Mouse (Mus musculus) limb, embryonic 13.5 days (tissue): Measurements from ENCODE around the gene Gins1. TPM values are rescaled to one million over a fixed set of nuclear protein-coding genes. Genes with fewer than 3 reads are reported as not detected.

Experiments used
- ATAC-seq: fragments of 200-750 bp; cut with Nextera tagmentation; 2 replicates; pipeline ENCODE4 v1.8.0; 2017; ENCODE audit warnings: low read depth, moderate number of reproducible peaks, moderate TSS enrichment; ENCODE audit not compliant: low FRiP score
- H3K27ac ChIP-seq: fragments of 300-500 bp; sonication (generic); 2 replicates; pipeline ENCODE4 v1.5.1; 2015; ENCODE audit warnings: inconsistent platforms, mild to moderate bottlenecking, moderate library complexity
- H3K27me3 ChIP-seq: fragments of 300-500 bp; sonication (generic); 2 replicates; pipeline ENCODE4 v1.6.1; 2015; ENCODE audit warnings: mild to moderate bottlenecking, inconsistent platforms
- H3K36me3 ChIP-seq: fragments of 300-500 bp; sonication (generic); 2 replicates; pipeline ENCODE4 v1.6.1; 2015; ENCODE audit warnings: inconsistent platforms, mild to moderate bottlenecking, moderate library complexity
- H3K4me1 ChIP-seq: fragments of 300-500 bp; sonication (generic); 2 replicates; pipeline ENCODE4 v1.6.1; 2015; ENCODE audit warnings: inconsistent platforms
- H3K4me2 ChIP-seq: fragments of 300-500 bp; sonication (generic); replicated peaks from 2 replicates; pipeline ENCODE4 v1.6.1; 2015; ENCODE audit warnings: inconsistent platforms, mild to moderate bottlenecking, moderate library complexity
- H3K4me3 ChIP-seq: fragments of 300-500 bp; sonication (generic); 2 replicates; pipeline ENCODE4 v1.5.1; 2015; ENCODE audit warnings: moderate library complexity, mild to moderate bottlenecking, inconsistent platforms
- H3K9ac ChIP-seq: fragments of 300-500 bp; sonication (generic); 2 replicates; pipeline ENCODE4 v1.6.1; 2015; ENCODE audit warnings: mild to moderate bottlenecking, inconsistent platforms
- H3K9me3 ChIP-seq: fragments of 300-500 bp; sonication (generic); 2 replicates; pipeline ENCODE4 v1.6.1; 2016; ENCODE audit warnings: inconsistent platforms
- WGBS: fragments of 180-500 bp; shearing (Covaris S2); methylation state at CpG from one replicate; pipeline ENCODE4 v1.1.7; 2015; 5-methylcytosine and 5-hydroxymethylcytosine counted together
- polyA plus RNA-seq: library from polyadenylated mRNA; unstranded; fragments of >200 nt; fragmentation: Nextera tagmentation; extraction: Ambion mirVana; gene quantifications from 2 replicates; pipeline ENCODE4 v1.2.1, GENCODE M21; 2015

Gene Gins1
- 49.7 and 55.3 TPM in 2 replicates for polyA plus RNA-seq

DNA sequence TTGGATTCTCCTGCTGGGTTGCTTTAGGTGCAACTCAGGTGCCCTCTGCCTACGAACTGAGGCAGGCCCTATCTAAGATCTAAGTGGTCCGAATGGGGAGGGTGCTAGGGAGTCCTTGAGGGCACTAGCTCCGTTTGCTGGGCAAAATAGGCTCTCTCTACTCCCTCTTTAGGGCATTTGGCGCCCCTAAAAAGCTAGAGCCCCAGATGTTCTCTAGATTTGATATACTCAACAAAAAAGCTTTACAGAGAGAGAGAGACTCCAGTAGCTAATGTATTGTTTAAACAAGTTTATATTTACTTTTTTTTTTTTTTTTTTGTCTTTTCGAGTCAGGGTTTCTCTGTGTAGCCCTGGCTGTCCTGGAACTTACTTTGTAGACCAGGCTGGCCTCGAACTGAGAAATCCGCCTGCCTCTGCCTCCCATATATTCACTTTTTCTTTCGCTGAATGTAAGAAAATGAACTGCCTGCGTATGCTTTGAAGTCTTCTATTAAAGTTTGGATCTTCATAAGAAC is at the start of gene Gins1:
Gene Gins1 (plus strand): TSS at position 465 of the 515 bp plus-strand sequence.
- no peaks in the 10 kb centered on the region for H3K9me3 ChIP-seq
- H3K4me2 ChIP-seq: peak within 1 kb of the TSS; percentile 91
- peak within 1 kb of the TSS; percentile 92 for H3K4me3 ChIP-seq
- H3K27ac ChIP-seq: peak within 1 kb of the TSS; percentile 89
- 40% methylated on average over 9 of the region's 9 CpGs for WGBS
- no peak for ATAC-seq
- peak within 1 kb of the TSS; percentile 94 for H3K9ac ChIP-seq
- H3K36me3 ChIP-seq: peaks cover 6% of the 10 kb centered on the region
- H3K27me3 ChIP-seq: no peaks in the 10 kb centered on the region
- H3K4me1 ChIP-seq: peaks cover 20% of the 10 kb centered on the region

GRCm38 (mm10) chr2:150858724-150859487 is 46.3 kb upstream of the Gins1 start:
- H3K36me3 ChIP-seq: no peaks in the 10 kb centered on the region
- no peak overlapping the region for H3K4me3 ChIP-seq
- no peak for ATAC-seq
- 80% methylated on average over 9 of the region's 9 CpGs for WGBS
- H3K27me3 ChIP-seq: no peaks in the 10 kb centered on the region
- H3K9ac ChIP-seq: no peak overlapping the region
- no peaks in the 10 kb centered on the region for H3K9me3 ChIP-seq
- no peaks in the 10 kb centered on the region for H3K4me1 ChIP-seq
- no peak overlapping the region for H3K27ac ChIP-seq
- no peak overlapping the region for H3K4me2 ChIP-seq

DNA sequence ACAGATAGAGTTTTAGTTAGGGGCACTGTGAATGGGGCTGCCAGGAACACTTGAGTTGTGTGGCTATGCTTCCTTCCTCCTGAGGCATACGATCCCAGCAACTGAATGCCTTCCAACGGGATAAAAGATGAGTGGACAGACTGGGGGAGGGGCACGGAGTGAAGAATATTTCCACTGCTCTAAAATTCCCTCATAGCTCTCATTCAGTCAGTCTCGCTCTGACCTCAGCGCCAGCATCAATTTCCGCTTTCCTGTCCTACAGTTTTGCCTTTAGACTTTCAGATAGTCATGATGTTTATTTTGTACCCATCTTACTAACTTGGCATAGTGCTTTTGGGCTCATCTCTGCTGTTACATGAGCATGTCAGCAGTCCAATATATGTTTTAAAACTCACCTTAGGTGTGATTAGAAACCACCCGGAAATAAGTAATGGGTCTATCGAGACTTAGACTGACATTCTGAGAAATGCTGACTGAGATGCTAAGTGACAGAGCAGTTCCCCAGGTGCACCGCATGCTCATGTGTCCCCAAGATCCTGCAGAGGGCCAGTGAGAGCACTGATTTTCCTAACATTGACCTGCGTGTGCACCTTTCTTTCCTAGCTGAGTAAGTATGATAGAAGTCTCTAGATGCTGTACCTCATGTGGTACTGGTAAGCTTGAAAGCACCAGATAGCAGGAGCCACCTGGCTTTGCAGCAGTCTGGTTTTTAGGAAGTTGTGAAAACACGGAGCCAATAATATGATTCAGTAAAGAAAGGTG is 45.3 kb upstream of the Gins1 start:
- Histone ChIP-seq H3K4me1 (no peaks in the 10 kb centered on the region), H3K9me3 (no peaks in the 10 kb centered on the region), H3K27ac (no peak overlapping the region), H3K27me3 (no peaks in the 10 kb centered on the region), H3K4me3 (no peak overlapping the region), H3K36me3 (no peaks in the 10 kb centered on the region), H3K9ac (no peak overlapping the region), H3K4me2 (no peak overlapping the region)
- WGBS: 81% methylated on average over 11 of the region's 11 CpGs
- ATAC-seq: no peak

DNA sequence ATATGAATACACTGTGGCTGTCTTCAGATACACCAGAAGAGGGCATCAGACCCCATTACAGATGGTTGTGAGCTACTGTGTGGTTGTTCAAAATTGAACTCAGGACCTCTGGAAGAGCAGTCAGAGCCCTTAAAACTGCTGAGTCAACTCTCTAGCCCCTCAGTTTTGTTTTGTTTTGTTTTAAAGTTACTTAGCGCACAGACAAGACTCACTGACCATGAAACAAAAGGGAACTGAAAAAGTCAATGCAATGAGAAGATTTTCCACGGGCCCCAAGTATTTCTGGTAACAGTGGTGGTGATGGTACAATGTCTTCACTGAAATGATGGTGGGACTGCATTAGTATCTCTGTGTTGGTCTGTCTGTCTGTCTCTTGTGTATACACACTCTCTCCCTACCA is 44.1 kb upstream of the Gins1 start:
- Histone ChIP-seq H3K4me1 (no peaks in the 10 kb centered on the region), H3K9me3 (no peaks in the 10 kb centered on the region), H3K27ac (no peak overlapping the region), H3K9ac (no peak overlapping the region), H3K36me3 (peaks cover 5% of the 10 kb centered on the region; the same call in 1 of the 2 replicates), H3K27me3 (no peaks in the 10 kb centered on the region), H3K4me2 (no peak overlapping the region), H3K4me3 (no peak overlapping the region)
- no peak for ATAC-seq
- WGBS: 86% methylated on average over 2 of the region's 2 CpGs

- no peak overlapping the region for H3K4me3 ChIP-seq
- H3K9me3 ChIP-seq: no peaks in the 10 kb centered on the region
- peaks cover 5% of the 10 kb centered on the region; the same call in 1 of the 2 replicates for H3K36me3 ChIP-seq
- 93% methylated on average over 2 of the region's 2 CpGs for WGBS
- no peak overlapping the region for H3K9ac ChIP-seq
- no peaks in the 10 kb centered on the region for H3K27me3 ChIP-seq
- no peak overlapping the region for H3K27ac ChIP-seq
- no peak for ATAC-seq
- no peak overlapping the region for H3K4me2 ChIP-seq
- no peaks in the 10 kb centered on the region for H3K4me1 ChIP-seq
Measured at GRCm38 (mm10) chr2:150867021-150867420, 38.2 kb upstream of the Gins1 start.

- Histone ChIP-seq H3K27ac (no peak overlapping the region), H3K27me3 (no peaks in the 10 kb centered on the region), H3K4me3 (no peak overlapping the region), H3K9me3 (no peaks in the 10 kb centered on the region), H3K9ac (no peak overlapping the region), H3K4me2 (no peak overlapping the region), H3K36me3 (peaks cover 5% of the 10 kb centered on the region; the same call in 1 of the 2 replicates), H3K4me1 (no peaks in the 10 kb centered on the region)
- ATAC-seq: no peak
- WGBS: 94% methylated on average over 1 of the region's 1 CpGs
Measured at GRCm38 (mm10) chr2:150869446-150869845, 35.8 kb upstream of the Gins1 start.

DNA sequence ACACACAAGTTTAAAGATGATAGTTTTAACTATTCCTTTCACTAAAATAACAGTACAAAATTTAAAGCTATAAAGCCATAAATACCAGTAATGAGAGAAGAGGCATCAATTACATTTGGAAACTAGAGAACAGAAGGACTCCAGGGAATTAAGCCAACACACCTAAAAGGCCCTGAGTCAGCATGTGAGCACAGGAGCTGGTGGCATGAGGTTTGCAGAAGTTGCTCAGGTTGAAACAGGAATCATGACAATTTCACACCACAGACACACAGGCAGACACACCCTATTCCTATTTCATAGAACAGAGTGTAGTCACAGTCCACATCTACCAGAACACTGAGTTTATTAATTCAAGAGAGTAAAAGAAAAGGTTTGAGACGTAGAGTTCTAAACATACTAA is 30.7 kb upstream of the Gins1 start:
- no peak overlapping the region for H3K4me2 ChIP-seq
- H3K36me3 ChIP-seq: peaks cover 3% of the 10 kb centered on the region; the same call in 1 of the 2 replicates
- H3K9ac ChIP-seq: no peak overlapping the region
- no peaks in the 10 kb centered on the region for H3K4me1 ChIP-seq
- no peak overlapping the region for H3K4me3 ChIP-seq
- H3K9me3 ChIP-seq: no peaks in the 10 kb centered on the region
- WGBS: 84% methylated on average over 1 of the region's 1 CpGs
- H3K27me3 ChIP-seq: no peaks in the 10 kb centered on the region
- no peak for ATAC-seq
- H3K27ac ChIP-seq: no peak overlapping the region

DNA sequence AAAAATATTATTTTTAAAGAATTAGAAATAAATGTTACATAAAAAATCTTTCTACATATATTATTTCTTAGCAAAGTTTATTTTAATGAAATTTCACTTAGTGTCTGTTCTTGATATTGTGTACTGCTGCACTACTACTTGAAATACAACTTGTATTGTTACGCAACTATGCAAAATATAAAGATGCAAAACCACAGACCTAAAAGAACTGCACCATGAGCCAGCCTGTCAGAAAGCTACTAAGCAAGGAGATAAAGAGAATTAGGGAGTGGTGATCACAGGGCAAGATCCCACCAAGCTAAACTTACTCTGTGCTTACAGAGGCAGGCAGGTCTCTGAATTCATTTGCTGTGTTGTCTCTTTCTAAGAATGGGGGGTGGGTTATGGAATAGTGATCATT is 30.0 kb upstream of the Gins1 start:
- H3K4me3 ChIP-seq: no peak overlapping the region

DNA sequence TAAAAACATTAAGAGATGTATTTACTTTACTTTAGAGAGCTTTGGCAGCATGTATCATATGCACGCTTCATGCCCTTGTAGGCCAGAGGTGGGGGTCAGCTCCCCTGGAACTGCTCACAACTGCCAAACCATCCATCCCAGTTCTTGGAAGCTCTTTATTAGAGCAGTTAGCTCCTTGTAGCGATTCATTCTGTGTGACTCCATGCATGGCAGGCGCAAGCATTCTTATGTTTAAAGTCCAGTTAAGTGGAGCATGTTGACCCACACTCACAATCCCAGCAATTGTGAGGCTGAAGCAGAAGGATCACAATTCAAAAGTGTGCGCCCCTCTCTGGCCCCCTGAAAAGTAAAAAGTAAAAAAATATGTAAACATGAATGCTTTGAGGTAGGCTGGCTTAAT is 27.6 kb upstream of the Gins1 start:
- ATAC-seq: no peak
- Histone ChIP-seq H3K9me3 (no peaks in the 10 kb centered on the region), H3K27ac (no peak overlapping the region), H3K4me1 (no peaks in the 10 kb centered on the region), H3K36me3 (peaks cover 3% of the 10 kb centered on the region; the same call in 1 of the 2 replicates), H3K9ac (no peak overlapping the region), H3K27me3 (no peaks in the 10 kb centered on the region), H3K4me2 (no peak overlapping the region), H3K4me3 (no peak overlapping the region)
- WGBS: 90% methylated on average over 4 of the region's 4 CpGs

More for the DNA sequence above, 30.0 kb upstream of the Gins1 start:
- no peaks in the 10 kb centered on the region for H3K27me3 ChIP-seq
- H3K9ac ChIP-seq: no peak overlapping the region
- no peak for ATAC-seq
- H3K27ac ChIP-seq: no peak overlapping the region
- H3K4me1 ChIP-seq: no peaks in the 10 kb centered on the region
- no peaks in the 10 kb centered on the region for H3K9me3 ChIP-seq
- 98% methylated on average over 1 of the region's 1 CpGs for WGBS
- peaks cover 3% of the 10 kb centered on the region; the same call in 1 of the 2 replicates for H3K36me3 ChIP-seq
- H3K4me2 ChIP-seq: no peak overlapping the region

DNA sequence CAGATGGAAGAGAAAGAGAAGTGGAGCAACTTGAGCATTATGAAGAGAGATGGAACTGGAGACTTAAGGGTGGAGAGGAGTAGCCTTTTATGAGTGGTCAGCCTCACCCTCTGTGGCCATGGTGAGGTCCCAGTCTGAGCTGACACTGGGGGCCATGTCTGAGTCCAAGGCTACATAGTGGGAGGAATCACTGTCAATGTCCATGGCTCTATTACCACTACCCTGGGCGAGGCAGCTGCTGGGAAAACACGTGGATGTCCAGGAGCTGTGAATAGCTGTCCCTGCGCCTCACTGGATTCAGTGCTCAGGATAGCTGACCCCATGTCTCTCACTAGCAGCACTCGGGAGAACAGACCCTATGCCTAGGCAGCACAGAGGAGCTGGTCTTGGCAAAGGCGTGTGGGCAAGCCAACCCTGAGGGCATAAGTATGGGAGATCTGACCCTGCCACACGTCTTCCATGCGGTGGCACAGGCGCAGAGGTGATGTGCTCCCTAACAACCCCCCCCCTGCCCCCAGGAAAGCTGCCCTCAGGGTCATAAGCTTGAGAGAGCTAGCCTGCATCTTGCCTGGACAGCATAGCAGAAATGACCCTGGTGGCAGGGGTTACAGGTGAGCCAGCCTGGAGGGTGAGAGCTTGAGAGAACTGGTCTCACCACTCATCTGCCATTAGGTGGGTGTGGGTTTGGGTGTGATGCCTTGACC is 21.0 kb upstream of the Gins1 start:
- H3K36me3 ChIP-seq: no peaks in the 10 kb centered on the region
- no peaks in the 10 kb centered on the region for H3K4me1 ChIP-seq
- H3K4me3 ChIP-seq: no peak overlapping the region
- H3K9me3 ChIP-seq: no peaks in the 10 kb centered on the region
- no peak overlapping the region for H3K9ac ChIP-seq
- H3K4me2 ChIP-seq: no peak overlapping the region
- ATAC-seq: no peak
- 92% methylated on average over 8 of the region's 8 CpGs for WGBS
- no peaks in the 10 kb centered on the region for H3K27me3 ChIP-seq
- H3K27ac ChIP-seq: no peak overlapping the region

- Histone ChIP-seq H3K4me2 (no peak overlapping the region), H3K9me3 (no peaks in the 10 kb centered on the region), H3K27me3 (no peaks in the 10 kb centered on the region), H3K27ac (no peak overlapping the region), H3K9ac (no peak overlapping the region), H3K4me3 (no peak overlapping the region), H3K36me3 (no peaks in the 10 kb centered on the region), H3K4me1 (no peaks in the 10 kb centered on the region)
- ATAC-seq: peak; percentile 44; the same call in 1 of the 2 replicates
- 70% methylated on average over 1 of the region's 1 CpGs for WGBS
Measured at GRCm38 (mm10) chr2:150884779-150885110, 20.5 kb upstream of the Gins1 start.

DNA sequence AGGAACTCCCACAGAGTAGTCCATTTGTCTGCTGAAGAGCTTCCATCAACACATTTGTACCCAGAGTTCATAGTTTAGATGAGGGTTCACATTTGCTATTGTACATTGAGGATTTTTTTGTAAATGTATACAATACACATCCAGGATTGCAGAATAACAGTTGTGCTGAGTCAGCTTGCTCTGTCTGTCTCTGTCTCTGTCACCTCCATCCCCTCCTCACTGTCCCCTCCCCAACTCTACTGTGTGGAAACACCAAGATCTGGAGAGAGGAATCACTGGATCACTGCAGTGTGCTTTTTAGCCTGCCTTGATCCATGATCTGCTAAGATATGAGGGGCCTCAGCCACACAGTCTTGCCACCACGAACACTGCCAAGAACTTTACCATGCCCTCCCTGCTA is 19.4 kb upstream of the Gins1 start:
- ATAC-seq: no peak
- Histone ChIP-seq H3K4me1 (no peaks in the 10 kb centered on the region), H3K27ac (no peak overlapping the region), H3K9ac (no peak overlapping the region), H3K9me3 (no peaks in the 10 kb centered on the region), H3K4me3 (no peak overlapping the region), H3K36me3 (no peaks in the 10 kb centered on the region), H3K4me2 (no peak overlapping the region), H3K27me3 (no peaks in the 10 kb centered on the region)
- WGBS: 93% methylated on average over 1 of the region's 1 CpGs
